Comparison of ENCODE assay signal across 9 mouse cellular contexts in the genomic region with DNA sequence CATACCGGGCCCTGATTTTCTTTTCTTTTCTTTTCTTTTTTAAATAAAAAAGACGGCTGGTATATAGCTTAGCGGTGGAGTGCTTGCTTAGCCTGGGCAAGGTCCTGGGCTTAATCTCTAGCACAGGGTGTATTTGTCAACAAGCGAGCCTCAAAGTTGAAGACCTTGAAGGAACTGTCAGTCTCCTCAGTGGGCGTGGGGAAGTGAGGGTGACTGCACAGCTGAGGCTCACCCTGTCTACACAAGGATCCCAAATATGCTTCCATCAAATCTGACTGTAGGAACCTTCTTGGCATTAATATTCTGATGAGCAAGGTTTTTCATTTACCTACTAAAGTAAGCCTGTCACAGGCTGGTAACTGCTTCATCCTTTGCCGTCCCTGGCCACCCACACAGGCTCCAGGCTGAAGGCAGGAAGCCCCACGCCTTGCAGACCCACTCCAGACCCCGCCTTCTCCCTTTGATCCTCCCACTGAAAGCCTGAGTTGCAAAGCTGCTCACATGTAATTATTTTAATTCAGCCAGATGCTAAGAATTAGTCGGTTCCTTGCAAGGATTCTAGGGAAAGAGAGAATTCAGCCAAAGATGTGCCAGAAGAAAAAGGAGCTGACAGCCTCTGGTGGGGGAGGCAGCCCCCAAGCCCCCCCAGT. TPM values are rescaled to one million over a fixed set of nuclear protein-coding genes. Genes with fewer than 3 reads are reported as not detected.
DNase-seq lines count a peak whose midpoint lies in the region; ATAC-seq and TF ChIP-seq lines count a peak whose summit lies in the region.
"Had no signal": no experiment of that assay in that cellular context is flagged by ENCODE, and none has a peak within 500 bp of the region (broad histone marks: within the 10 kb centered on the region; RNA-seq: fewer than 3 reads in every experiment).

No protein-coding gene starts in this region.

- 4% methylated on average over 9 of the region's 9 CpGs for WGBS in forebrain, embryonic 15.5 days
- WGBS in limb, embryonic 13.5 days = 11% methylated on average over 9 of the region's 9 CpGs
- WGBS in liver, embryonic 12.5 days (ENCODE audit: insufficient replicate concordance) = 29% methylated on average over 9 of the region's 9 CpGs
- 34% methylated on average over 9 of the region's 9 CpGs for WGBS in lung, adult 2 months

- DNase-seq in spleen, postnatal 36 days (ENCODE audit: low spot score in 2 of 2) = peak; percentile 22 to 34
- no peak for DNase-seq in spleen, postnatal 4 days (ENCODE audit: low spot score in 2 of 2)
- peak; percentile 73 for DNase-seq in thymus, postnatal 25 days
- DNase-seq in lung, adult 2 months = no peak

- H3K9ac ChIP-seq in forebrain, embryonic 15.5 days (replicated peaks) = no peak overlapping the region
- H3K9ac ChIP-seq in limb, embryonic 13.5 days = 0 out of 2 replicates have a peak overlapping the region, but pooled peaks have one; percentile 5
- no peak overlapping the region for H3K9ac ChIP-seq in liver, embryonic 12.5 days
- H3K9ac ChIP-seq: liver, embryonic 14.5 days; stomach, embryonic 15.5 days had no signal

- TF ChIP-seq POLR2A in lung, adult 2 months (IDR thresholded peaks at IDR 0.05; ENCODE audit: borderline replicate concordance, extremely low read depth, low read depth, low read length) = no peak

- no peaks in the 10 kb centered on the region for H3K36me3 ChIP-seq in forebrain, embryonic 15.5 days
- no peaks in the 10 kb centered on the region for H3K36me3 ChIP-seq in limb, embryonic 13.5 days
- H3K36me3 ChIP-seq in liver, embryonic 12.5 days = no peaks in the 10 kb centered on the region
- H3K36me3 ChIP-seq: stomach, embryonic 15.5 days had no signal

- H3K4me3 ChIP-seq in forebrain, embryonic 15.5 days = no peak overlapping the region
- no peak overlapping the region for H3K4me3 ChIP-seq in limb, embryonic 13.5 days
- no peak overlapping the region for H3K4me3 ChIP-seq in liver, embryonic 12.5 days
- no peak overlapping the region for H3K4me3 ChIP-seq in lung, adult 2 months (replicated peaks; ENCODE audit: extremely low read depth, low read depth, low read length)
- H3K4me3 ChIP-seq: stomach, embryonic 15.5 days had no signal

- ATAC-seq in forebrain, embryonic 15.5 days (replicated peaks) = peak; percentile 61; the same call in 1 of the 2 replicates
- no peak for ATAC-seq in limb, embryonic 13.5 days (ENCODE audit: low FRiP score, low read depth)
- no peak for ATAC-seq in liver, embryonic 12.5 days

- H3K27me3 ChIP-seq in forebrain, embryonic 15.5 days = no peaks in the 10 kb centered on the region
- H3K27me3 ChIP-seq in limb, embryonic 13.5 days = no peaks in the 10 kb centered on the region
- no peaks in the 10 kb centered on the region for H3K27me3 ChIP-seq in liver, embryonic 12.5 days (replicated peaks)
- H3K27me3 ChIP-seq: stomach, embryonic 15.5 days had no signal

- no peak for TF ChIP-seq CTCF in lung, adult 2 months (IDR thresholded peaks at IDR 0.05; ENCODE audit: insufficient read depth, low read length)

- no peak overlapping the region; the same call in 1 of the 2 replicates for H3K4me2 ChIP-seq in forebrain, embryonic 15.5 days (replicated peaks)
- H3K4me2 ChIP-seq in limb, embryonic 13.5 days (replicated peaks) = no peak overlapping the region
- H3K4me2 ChIP-seq in liver, embryonic 12.5 days = no peak overlapping the region
- H3K4me2 ChIP-seq: stomach, embryonic 15.5 days had no signal

- H3K9me3 ChIP-seq in forebrain, embryonic 15.5 days = no peaks in the 10 kb centered on the region
- no peaks in the 10 kb centered on the region for H3K9me3 ChIP-seq in limb, embryonic 13.5 days
- no peaks in the 10 kb centered on the region for H3K9me3 ChIP-seq in liver, embryonic 12.5 days (replicated peaks)
- H3K9me3 ChIP-seq: stomach, embryonic 15.5 days had no signal

- peaks cover 11% of the 10 kb centered on the region for H3K4me1 ChIP-seq in forebrain, embryonic 15.5 days
- peaks cover 11% of the 10 kb centered on the region for H3K4me1 ChIP-seq in limb, embryonic 13.5 days
- no peaks in the 10 kb centered on the region for H3K4me1 ChIP-seq in liver, embryonic 12.5 days
- H3K4me1 ChIP-seq in lung, adult 2 months (ENCODE audit: control insufficient read depth, insufficient read depth, low read length) = no peaks in the 10 kb centered on the region

- H3K27ac ChIP-seq in forebrain, embryonic 15.5 days (replicated peaks) = peak overlapping the region; percentile 75
- H3K27ac ChIP-seq in limb, embryonic 13.5 days = no peak overlapping the region
- no peak overlapping the region for H3K27ac ChIP-seq in liver, embryonic 12.5 days
- H3K27ac ChIP-seq: liver, embryonic 14.5 days; stomach, embryonic 15.5 days had no signal

RNA-seq across cellular contexts. Expression of a gene that starts 38.7 kb away (rescaled TPM):
- 21.3 and 24.9 TPM in 2 replicates for polyA plus RNA-seq in forebrain, embryonic 15.5 days (2015; fragmentation: Nextera tagmentation; extraction: Ambion mirVana)
- 10.4 and 12.7 TPM in 2 replicates for polyA plus RNA-seq in limb, embryonic 13.5 days (2015; fragmentation: Nextera tagmentation; extraction: Ambion mirVana)
- polyA plus RNA-seq in liver, embryonic 12.5 days (2016; fragmentation: Nextera tagmentation; extraction: Ambion mirVana) = 0.18 and 0.33 TPM in 2 replicates
- polyA plus RNA-seq in lung, adult 2 months (2012; rRNA removed) = 13.6 and 15.7 TPM in 2 replicates

Comparison
In these comparisons a context has a peak if more than half of its experiments do, and no peak if none do; other contexts are left out.
1. DNase-seq: peak in spleen, postnatal 36 days (2 of 2) and thymus, postnatal 25 days (single experiment); none in spleen, postnatal 4 days (0 of 2) and lung, adult 2 months (single experiment).